Comparison of ENCODE assay signal across 8 mouse cellular contexts in the genomic region with DNA sequence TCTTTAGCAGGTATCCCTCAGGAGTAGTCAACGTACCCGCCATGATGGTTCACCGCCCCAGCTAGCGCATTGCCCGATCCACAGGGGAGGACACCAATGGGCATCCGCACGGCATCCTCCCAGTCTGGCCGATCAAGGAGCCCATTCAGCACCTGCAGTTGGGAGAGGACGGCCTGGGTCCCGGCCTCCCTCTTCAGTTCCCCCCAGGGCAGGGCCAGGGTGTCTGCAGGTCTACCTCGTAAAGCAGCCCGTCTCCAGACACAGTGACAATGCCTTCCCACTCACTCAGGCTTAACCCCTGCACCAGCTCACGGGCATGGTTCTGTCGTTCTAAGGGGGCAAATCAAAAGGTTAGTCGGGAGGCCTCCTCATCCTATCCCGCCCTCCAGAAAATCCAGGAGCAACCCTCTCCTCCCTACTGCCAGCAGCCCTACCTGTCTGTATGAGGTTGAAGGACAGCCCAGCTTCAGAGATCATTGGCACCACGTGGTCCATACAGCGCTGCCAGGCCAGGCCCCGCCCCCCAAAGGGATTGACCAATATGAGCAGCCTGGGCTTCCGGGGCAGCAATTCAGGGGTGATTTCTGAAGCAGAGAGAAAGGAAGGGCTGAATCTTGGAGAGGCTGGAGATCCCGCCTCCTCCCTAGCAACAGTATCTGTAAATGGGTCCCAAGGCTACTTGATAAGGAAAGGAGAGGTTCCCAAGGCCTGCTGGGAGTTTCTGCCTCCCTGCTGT.
DNase-seq lines count a peak whose midpoint lies in the region; ATAC-seq lines count a peak whose summit lies in the region.

No protein-coding gene starts in this region.

- no peak for ATAC-seq in cerebellum, adult (ENCODE audit: insufficient number of reproducible peaks, low FRiP score, low TSS enrichment)

- DNase-seq in cerebellum, adult 11-12 months = peak; percentile 76
- peak; percentile 83 for DNase-seq in ovary, adult 18-20 months (ENCODE audit: low spot score)
- no peak for DNase-seq in ovary, postnatal 14 days (ENCODE audit: low spot score)
- DNase-seq in kidney, postnatal 4 days = peak; percentile 54 to 67
- DNase-seq in left cerebral cortex, adult 11 months (ENCODE audit: low spot score) = no peak
- DNase-seq in MN1 (ENCODE audit: low spot score) = no peak
- DNase-seq in thymus, postnatal 36 days = no peak

Comparison
In these comparisons a context has a peak if more than half of its experiments do, and no peak if none do; other contexts are left out.
1. DNase-seq: peak in cerebellum, adult 11-12 months (single experiment), ovary, adult 18-20 months (single experiment) and kidney, postnatal 4 days (2 of 2); none in ovary, postnatal 14 days (single experiment), left cerebral cortex, adult 11 months (single experiment), MN1 (single experiment) and thymus, postnatal 36 days (0 of 2).